ENCODE assay signal across 8 mouse cellular contexts in the genomic region with DNA sequence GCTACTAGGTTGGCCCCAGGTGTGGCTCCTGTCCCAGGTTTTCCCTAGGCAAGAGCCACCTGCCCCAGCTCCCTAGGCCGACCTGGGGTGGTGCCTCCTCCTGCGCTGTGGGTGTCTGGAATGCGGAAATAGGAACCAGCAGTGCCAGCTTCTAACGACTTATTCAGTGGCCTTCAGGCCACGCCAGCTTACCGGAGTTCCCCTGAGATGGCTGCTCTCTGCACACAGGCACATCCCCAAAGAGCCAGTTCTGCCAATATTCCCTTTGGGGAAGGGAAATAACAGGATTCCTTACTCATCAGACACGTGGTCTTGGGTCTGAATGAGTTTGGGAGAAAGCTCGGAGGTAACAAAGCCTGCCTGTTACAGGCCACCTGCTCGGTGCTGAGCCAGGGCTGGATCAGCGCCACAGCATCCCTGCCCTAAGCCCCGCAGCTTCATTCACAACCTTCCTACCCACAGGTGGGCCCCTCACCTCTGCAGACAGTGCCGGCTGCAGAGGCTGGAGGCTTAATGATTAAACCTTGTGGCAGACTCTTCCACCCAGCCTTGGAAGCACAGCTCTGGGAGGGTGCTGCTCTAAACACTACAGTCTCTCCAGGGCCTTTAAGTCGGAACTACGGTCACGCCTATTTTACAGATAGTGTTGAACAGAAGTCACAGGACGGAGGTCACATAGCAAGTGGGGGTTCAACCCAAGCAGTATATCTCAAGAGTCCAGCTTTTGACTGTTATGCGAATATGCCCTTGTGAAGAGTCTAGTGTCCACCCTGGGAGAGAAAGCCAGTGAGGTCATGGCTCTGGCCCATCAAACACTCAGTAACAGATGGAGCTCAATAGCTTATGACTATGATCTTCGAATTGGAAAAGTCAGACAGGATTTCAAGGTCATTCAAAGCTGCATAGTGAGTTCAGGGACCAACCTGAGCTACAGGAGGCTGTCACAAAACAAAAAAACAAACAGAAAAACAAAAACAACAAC. TPM values are rescaled to one million over a fixed set of nuclear protein-coding genes. Genes with fewer than 3 reads are reported as not detected.
DNase-seq lines count a peak whose midpoint lies in the region; ATAC-seq and TF ChIP-seq lines count a peak whose summit lies in the region.

No protein-coding gene starts in this region.

- no peaks in the 10 kb centered on the region for H3K27me3 ChIP-seq in C2C12 (ENCODE audit: control insufficient read depth, insufficient read depth, insufficient read length)
- H3K27me3 ChIP-seq in hindbrain, embryonic 13.5 days = no peaks in the 10 kb centered on the region
- H3K27me3 ChIP-seq in myocyte (ENCODE audit: control insufficient read depth, insufficient read depth, insufficient read length) = no peaks in the 10 kb centered on the region

- TF ChIP-seq POLR2A in brain, embryonic 14.5 days (IDR thresholded peaks at IDR 0.05; ENCODE audit: borderline replicate concordance, extremely low read depth, insufficient read depth, insufficient read length, poor library complexity, severe bottlenecking) = no peak
- TF ChIP-seq POLR2A in myocyte (IDR thresholded peaks at IDR 0.05; ENCODE audit: insufficient read length, low read depth) = no peak

- DNase-seq in brain, embryonic 14.5 days (ENCODE audit: low read depth) = peak; percentile 72
- DNase-seq in liver = peak; percentile 30
- no peak for DNase-seq in left cerebral cortex, adult 9 months (ENCODE audit: low spot score in 2 of 2)
- DNase-seq in gastrocnemius, postnatal 4 days (ENCODE audit: low spot score in 2 of 2) = no peak
- no peak for DNase-seq in embryo, embryonic 11 days

- WGBS in hindbrain, embryonic 13.5 days = 28% methylated on average over 18 of the region's 18 CpGs

- H3ac ChIP-seq in C2C12 (ENCODE audit: control insufficient read depth, insufficient read length, low read depth) = no peak overlapping the region
- no peak overlapping the region for H3ac ChIP-seq in myocyte (ENCODE audit: control insufficient read depth, insufficient read length)

- no peak overlapping the region for H3K9ac ChIP-seq in hindbrain, embryonic 13.5 days

- H3K9me3 ChIP-seq in hindbrain, embryonic 13.5 days = no peaks in the 10 kb centered on the region

- no peak for TF ChIP-seq CTCF in C2C12 (IDR thresholded peaks at IDR 0.05; ENCODE audit: control insufficient read depth, insufficient read depth, insufficient read length)
- TF ChIP-seq CTCF in brain, embryonic 14.5 days (IDR thresholded peaks at IDR 0.05; ENCODE audit: borderline replicate concordance, extremely low read depth, insufficient read depth, insufficient read length) = no peak

- H3K79me3 ChIP-seq in C2C12 (ENCODE audit: low read depth) = peaks cover 86% of the 10 kb centered on the region

- peaks cover 28% of the 10 kb centered on the region for H3K4me1 ChIP-seq in hindbrain, embryonic 13.5 days (replicated peaks)

- peak; percentile 38 for ATAC-seq in hindbrain, embryonic 13.5 days (ENCODE audit: low FRiP score)

- peaks cover 100% of the 10 kb centered on the region for H3K79me2 ChIP-seq in C2C12 (ENCODE audit: control insufficient read depth, insufficient read depth)
- peaks cover 97% of the 10 kb centered on the region for H3K79me2 ChIP-seq in myocyte (ENCODE audit: control insufficient read depth, insufficient read depth)

- H3K4me3 ChIP-seq in C2C12 (ENCODE audit: insufficient read depth, poor library complexity, severe bottlenecking) (no peak overlapping the region), myocyte (no peak overlapping the region)
- H3K4me3 ChIP-seq in hindbrain, embryonic 13.5 days = no peak overlapping the region

- H3K36me3 ChIP-seq in C2C12 (ENCODE audit: control insufficient read depth, insufficient read depth) (peaks cover 4% of the 10 kb centered on the region), myocyte (ENCODE audit: control insufficient read depth, insufficient read depth) (no peaks in the 10 kb centered on the region)
- H3K36me3 ChIP-seq in hindbrain, embryonic 13.5 days = no peaks in the 10 kb centered on the region

- H3K27ac ChIP-seq in hindbrain, embryonic 13.5 days = no peak overlapping the region

- H3K4me2 ChIP-seq in hindbrain, embryonic 13.5 days = 0 out of 2 replicates have a peak overlapping the region, but pooled peaks have one; percentile 13
- H3K4me2 ChIP-seq in myocyte (ENCODE audit: low read depth) = no peak overlapping the region

TF ChIP-seq in C2C12, 6 proteins besides CTCF, POLR2A, EP300 and RAD21:
- no peak for TF ChIP-seq MAX (IDR thresholded peaks at IDR 0.05)
- TF ChIP-seq USF1 (IDR thresholded peaks at IDR 0.05; ENCODE audit: low read depth) = peak; percentile 62
- no peak for TF ChIP-seq FOSL1 (IDR thresholded peaks at IDR 0.05; ENCODE audit: insufficient read depth, low read length, poor library complexity, severe bottlenecking)
- TF ChIP-seq MYOG (IDR thresholded peaks at IDR 0.05; ENCODE audit: control insufficient read depth, extremely low read depth, insufficient read length) = no peak
- no peak for TF ChIP-seq MYOD1 (IDR thresholded peaks at IDR 0.05; ENCODE audit: control insufficient read depth, insufficient read length, low read depth)
- TF ChIP-seq CEBPB (IDR thresholded peaks at IDR 0.05; ENCODE audit: low read depth) = no peak

TF ChIP-seq in myocyte, 11 proteins besides CTCF, POLR2A, EP300 and RAD21:
- no peak for TF ChIP-seq MYOG (IDR thresholded peaks at IDR 0.05; ENCODE audit: control insufficient read depth in 1 of 3, insufficient read depth in 1 of 3, insufficient read length in 2 of 3, low read depth in 2 of 3)
- peak; percentile 37 for TF ChIP-seq USF1 (IDR thresholded peaks at IDR 0.05; ENCODE audit: low read depth)
- TF ChIP-seq REST (IDR thresholded peaks at IDR 0.05; ENCODE audit: insufficient read depth, insufficient read length) = no peak
TF ChIP-seq in myocyte: peak in this region for 1.

RNA-seq across cellular contexts. Expression of gene Sipa1l3, which starts 12.8 kb away (rescaled TPM):
- polyA plus RNA-seq in C2C12 (2012; fragmentation: generic; extraction: Trizol) = 30.1 TPM
- 24.3 and 49.4 TPM in 2 replicates for polyA plus RNA-seq in brain, embryonic 14.5 days (2012; rRNA removed)
- 12.6 and 13.7 TPM in 2 replicates for polyA plus RNA-seq in hindbrain, embryonic 13.5 days (2015; fragmentation: Nextera tagmentation; extraction: Ambion mirVana)
- 19.0 TPM for polyA plus RNA-seq in myocyte (2012; fragmentation: generic; extraction: Trizol)
- total RNA-seq in gastrocnemius, postnatal 4 days (2021) = 10 to 100 TPM; 25.0 to 30.0 TPM

Comparison
In these comparisons a context has a peak if more than half of its experiments do, and no peak if none do; other contexts are left out.
1. DNase-seq: peak in brain, embryonic 14.5 days (single experiment) and liver (single experiment); none in left cerebral cortex, adult 9 months (0 of 2), gastrocnemius, postnatal 4 days (0 of 2) and embryo, embryonic 11 days (single experiment).